In the genomic region with DNA sequence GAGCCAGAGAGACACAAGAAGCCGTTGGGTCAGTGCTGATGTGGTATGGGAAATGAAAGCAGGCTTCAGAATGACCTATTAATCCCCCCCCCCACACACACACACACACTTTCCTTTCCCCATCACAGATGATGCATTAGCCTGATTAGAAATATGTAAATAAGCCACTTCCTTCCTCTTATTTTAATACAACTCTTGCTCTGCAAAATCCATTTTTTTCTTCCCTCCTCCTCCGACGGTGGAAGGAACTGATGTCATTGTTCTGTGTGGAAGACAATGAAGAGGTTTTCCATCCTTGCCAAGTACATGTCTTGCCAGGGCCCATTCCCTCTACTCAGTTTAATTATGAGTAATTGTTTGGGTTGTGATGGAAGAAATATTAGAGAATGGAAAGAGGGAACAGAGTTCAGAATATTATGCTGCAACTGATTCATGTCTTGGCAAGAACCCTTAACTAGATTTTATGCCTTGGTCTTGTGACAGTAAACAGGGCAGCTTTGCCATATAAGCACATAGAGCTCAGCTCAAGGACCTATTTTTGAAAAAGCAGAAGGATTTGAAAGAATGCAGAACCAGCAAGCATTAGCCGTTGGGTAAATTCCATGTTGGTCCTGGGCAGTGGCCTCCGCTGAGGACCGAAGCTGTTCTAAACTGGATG, we compare ENCODE assay signal across 9 mouse cellular contexts. TPM values are rescaled to one million over a fixed set of nuclear protein-coding genes. Genes with fewer than 3 reads are reported as not detected.
DNase-seq lines count a peak whose midpoint lies in the region; ATAC-seq and TF ChIP-seq lines count a peak whose summit lies in the region.
"Had no signal": no experiment of that assay in that cellular context is flagged by ENCODE, and none has a peak within 500 bp of the region (broad histone marks: within the 10 kb centered on the region; RNA-seq: fewer than 3 reads in every experiment).

No protein-coding gene starts in this region.

- ATAC-seq in intestine, embryonic 16.5 days: peak; percentile 76

- no peaks in the 10 kb centered on the region for H3K36me3 ChIP-seq in intestine, embryonic 16.5 days (ENCODE audit: control insufficient read depth, insufficient read depth, low read length)
- H3K36me3 ChIP-seq in myocyte (ENCODE audit: control insufficient read depth, insufficient read depth): no peaks in the 10 kb centered on the region
- H3K36me3 ChIP-seq: limb, embryonic 13.5 days had no signal

- intact Hi-C loops in gastrocnemius, postnatal 14 days (cut with DNase I; ENCODE audit: low total_unique reads): no loop called here

- no peak overlapping the region for H3ac ChIP-seq in myocyte (ENCODE audit: control insufficient read depth, insufficient read length)

- DNase-seq in kidney, adult 9 months: peak; percentile 26
- no peak for DNase-seq in kidney, postnatal 25 days
- peak; percentile 16 for DNase-seq in gastrocnemius, postnatal 14 days
- no peak for DNase-seq in thymus, postnatal 4 days
- no peak for DNase-seq in left cerebral cortex, adult 8-10 months (ENCODE audit: low spot score in 2 of 2)
- DNase-seq in cerebellum, adult 9-11 months: no peak

- peak overlapping the region; percentile 62 for H3K27ac ChIP-seq in intestine, embryonic 16.5 days (ENCODE audit: low read length)
- H3K27ac ChIP-seq: limb, embryonic 13.5 days had no signal

- no peak for TF ChIP-seq POLR2A in myocyte (IDR thresholded peaks at IDR 0.05; ENCODE audit: insufficient read length, low read depth)

- no peaks in the 10 kb centered on the region for H3K27me3 ChIP-seq in intestine, embryonic 16.5 days (replicated peaks; ENCODE audit: control insufficient read depth, insufficient read depth, low read length)
- H3K27me3 ChIP-seq in myocyte (ENCODE audit: control insufficient read depth, insufficient read depth, insufficient read length): no peaks in the 10 kb centered on the region
- H3K27me3 ChIP-seq: limb, embryonic 13.5 days had no signal

- H3K4me1 ChIP-seq in intestine, embryonic 16.5 days (ENCODE audit: control insufficient read depth, insufficient read depth, low read length): peaks cover 3% of the 10 kb centered on the region; the same call in 1 of the 2 replicates
- H3K4me1 ChIP-seq: limb, embryonic 13.5 days had no signal

- WGBS in intestine, embryonic 16.5 days: 59% methylated on average over 6 of the region's 6 CpGs

- no peaks in the 10 kb centered on the region for H3K79me2 ChIP-seq in myocyte (ENCODE audit: control insufficient read depth, insufficient read depth)

- no peak overlapping the region for H3K4me2 ChIP-seq in intestine, embryonic 16.5 days (ENCODE audit: low read depth, low read length)
- H3K4me2 ChIP-seq in myocyte (ENCODE audit: low read depth): peak overlapping the region; percentile 6
- H3K4me2 ChIP-seq: limb, embryonic 13.5 days had no signal

- no peak overlapping the region for H3K4me3 ChIP-seq in intestine, embryonic 16.5 days (ENCODE audit: low read length)
- no peak overlapping the region for H3K4me3 ChIP-seq in myocyte
- H3K4me3 ChIP-seq: limb, embryonic 13.5 days had no signal

- no peaks in the 10 kb centered on the region for H3K9me3 ChIP-seq in intestine, embryonic 16.5 days (ENCODE audit: control insufficient read depth, low read length)
- H3K9me3 ChIP-seq: limb, embryonic 13.5 days had no signal

- no peak overlapping the region for H3K9ac ChIP-seq in intestine, embryonic 16.5 days (ENCODE audit: low read depth, low read length)
- H3K9ac ChIP-seq: limb, embryonic 13.5 days had no signal

TF ChIP-seq in myocyte, 11 proteins besides CTCF, POLR2A, EP300 and RAD21:
- no peak for TF ChIP-seq REST (IDR thresholded peaks at IDR 0.05; ENCODE audit: insufficient read depth, insufficient read length)
- TF ChIP-seq SRF (IDR thresholded peaks at IDR 0.05; ENCODE audit: control insufficient read depth, insufficient read length, low read depth): no peak
- TF ChIP-seq POLR2AphosphoS2 (IDR thresholded peaks at IDR 0.05; ENCODE audit: insufficient read length, low read depth): no peak
- no peak for TF ChIP-seq MAX (IDR thresholded peaks at IDR 0.05; ENCODE audit: low read depth)
- no peak for TF ChIP-seq E2F4 (IDR thresholded peaks at IDR 0.05; ENCODE audit: insufficient read depth)
- no peak for TF ChIP-seq MYOD1 (IDR thresholded peaks at IDR 0.05; ENCODE audit: control insufficient read depth in 1 of 3, insufficient read length in 2 of 3, low read depth in 2 of 3)
- TF ChIP-seq CEBPB (IDR thresholded peaks at IDR 0.05; ENCODE audit: insufficient read depth, poor library complexity, severe bottlenecking): no peak
- no peak for TF ChIP-seq USF1 (IDR thresholded peaks at IDR 0.05; ENCODE audit: low read depth)
- no peak for TF ChIP-seq TCF12 (IDR thresholded peaks at IDR 0.05; ENCODE audit: insufficient read depth, poor library complexity, severe bottlenecking)
- TF ChIP-seq TCF3 (IDR thresholded peaks at IDR 0.05; ENCODE audit: insufficient read length, low read depth): no peak
- TF ChIP-seq MYOG (IDR thresholded peaks at IDR 0.05; ENCODE audit: control insufficient read depth in 1 of 3, insufficient read depth in 1 of 3, insufficient read length in 2 of 3, low read depth in 2 of 3): no peak

RNA-seq across cellular contexts. Expression of a gene that starts 50.1 kb away (rescaled TPM):
- 10 to 100 TPM; 11.3 to 13.0 TPM for total RNA-seq in gastrocnemius, postnatal 14 days (2021)
- 63.3 and 66.4 TPM in 2 replicates for polyA plus RNA-seq in intestine, embryonic 16.5 days (2015; fragmentation: Nextera tagmentation; extraction: Ambion mirVana)
- 17.1 TPM for polyA plus RNA-seq in myocyte (2012; fragmentation: generic; extraction: Trizol)
- 10 to 100 TPM; 15.5 to 19.7 (median 17.9) TPM for total RNA-seq in left cerebral cortex, adult 8-10 months (2022)

RNA-seq across cellular contexts. Expression of a gene that starts 50.3 kb away (rescaled TPM):
- total RNA-seq in gastrocnemius, postnatal 14 days (2021): 10 to 100 TPM; 15.2 to 15.7 TPM
- polyA plus RNA-seq in intestine, embryonic 16.5 days (2015; fragmentation: Nextera tagmentation; extraction: Ambion mirVana): 112 and 122 TPM in 2 replicates
- polyA plus RNA-seq in myocyte (2012; fragmentation: generic; extraction: Trizol): 40.7 TPM
- 10 to 100 TPM; 29.7 to 36.0 (median 33.1) TPM for total RNA-seq in left cerebral cortex, adult 8-10 months (2022)

Comparison
In these comparisons a context has a peak if more than half of its experiments do, and no peak if none do; other contexts are left out.
1. DNase-seq: peak in kidney, adult 9 months (single experiment) and gastrocnemius, postnatal 14 days (single experiment); none in kidney, postnatal 25 days (0 of 2), thymus, postnatal 4 days (single experiment), left cerebral cortex, adult 8-10 months (0 of 2) and cerebellum, adult 9-11 months (single experiment).